Mouse (Mus musculus) ovary, postnatal 14 days (tissue): ENCODE results near the gene Tenm2.

Experiments used
- DNase-seq: peaks from one replicate; pipeline ENCODE4 v3.0.0; 2022; ENCODE audit warnings: low spot score

Gene Tenm2

GRCm38 (mm10) chr11:36264776-36265466, 970.8 kb downstream of the Tenm2 start:
- DNase-seq = peak; percentile 15

GRCm38 (mm10) chr11:36263840-36264239, 971.9 kb downstream of the Tenm2 start:
- no peak for DNase-seq

DNA sequence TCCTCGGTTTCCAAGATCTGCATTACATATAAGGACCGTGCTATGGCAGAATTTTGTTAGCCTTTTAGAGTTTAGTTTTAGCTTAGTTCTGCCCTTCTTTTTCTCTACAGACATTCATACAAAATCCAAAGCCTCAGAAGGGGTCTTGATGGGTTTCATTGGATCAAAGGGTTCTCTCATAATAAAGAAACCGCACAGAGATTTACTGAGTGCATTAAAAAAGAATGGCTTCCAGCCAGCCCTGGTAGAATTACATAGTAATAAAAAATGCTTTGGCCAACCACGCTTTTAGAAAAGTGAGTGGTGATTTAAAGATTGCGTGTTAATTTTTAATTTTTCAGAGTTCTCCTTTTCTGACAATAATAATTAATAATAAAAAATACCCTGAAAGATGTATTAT, 978.6 kb downstream of the Tenm2 start:
- DNase-seq = no peak

GRCm38 (mm10) chr11:36256747-36257146, 979.0 kb downstream of the Tenm2 start:
- DNase-seq = no peak

GRCm38 (mm10) chr11:36254019-36254418, 981.7 kb downstream of the Tenm2 start:
- DNase-seq = no peak

GRCm38 (mm10) chr11:36250111-36250510, 985.7 kb downstream of the Tenm2 start:
- DNase-seq = no peak

GRCm38 (mm10) chr11:36246152-36246551, 989.6 kb downstream of the Tenm2 start:
- no peak for DNase-seq

DNA sequence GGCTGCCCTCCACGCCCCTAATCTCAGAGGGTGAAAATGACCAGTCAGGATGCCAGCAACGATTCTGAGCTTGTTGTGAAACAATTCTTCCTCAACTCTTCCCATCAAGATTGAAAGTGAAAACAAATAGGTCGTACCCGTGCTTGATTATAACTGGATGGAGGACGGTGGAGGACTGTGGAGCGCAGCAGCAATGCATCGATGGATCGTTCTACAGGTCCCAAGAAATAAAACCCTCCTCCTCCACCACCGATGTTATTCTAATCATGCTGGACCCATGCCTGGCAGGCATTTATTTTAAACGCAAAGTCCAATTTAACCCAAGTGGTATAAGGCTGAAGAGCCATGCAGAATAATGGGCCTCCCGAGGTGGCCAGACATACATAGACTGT, 991.3 kb downstream of the Tenm2 start:
- no peak for DNase-seq

- peak; percentile 21 for DNase-seq
Observed at GRCm38 (mm10) chr11:36243747-36244490, 991.8 kb downstream of the Tenm2 start.

- no peak for DNase-seq
Observed at GRCm38 (mm10) chr11:36238890-36239289, 996.9 kb downstream of the Tenm2 start.

- no peak for DNase-seq
Observed at GRCm38 (mm10) chr11:36228654-36229053, 1007.1 kb downstream of the Tenm2 start.

DNA sequence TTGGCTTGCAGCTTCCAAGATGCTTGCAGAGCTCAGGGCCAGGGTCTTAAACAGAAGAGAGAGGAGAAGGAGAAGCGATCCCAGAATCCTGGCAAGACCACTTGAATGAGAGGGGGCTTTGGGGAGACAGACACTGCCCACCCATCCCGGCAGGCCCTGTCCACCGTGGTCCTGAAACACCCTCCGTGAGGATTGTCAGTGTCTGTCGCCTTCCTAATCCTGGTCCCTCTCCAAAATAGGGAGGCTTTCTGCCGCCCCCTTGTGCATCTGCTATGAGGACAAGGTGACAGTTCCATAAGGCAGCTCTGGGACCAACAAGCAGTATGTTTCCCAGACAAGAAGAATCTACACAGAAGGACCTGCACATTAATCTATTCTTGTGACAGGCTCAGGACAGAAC, 1007.6 kb downstream of the Tenm2 start:
- DNase-seq = no peak

GRCm38 (mm10) chr11:36226061-36226460, 1009.7 kb downstream of the Tenm2 start:
- no peak for DNase-seq

DNA sequence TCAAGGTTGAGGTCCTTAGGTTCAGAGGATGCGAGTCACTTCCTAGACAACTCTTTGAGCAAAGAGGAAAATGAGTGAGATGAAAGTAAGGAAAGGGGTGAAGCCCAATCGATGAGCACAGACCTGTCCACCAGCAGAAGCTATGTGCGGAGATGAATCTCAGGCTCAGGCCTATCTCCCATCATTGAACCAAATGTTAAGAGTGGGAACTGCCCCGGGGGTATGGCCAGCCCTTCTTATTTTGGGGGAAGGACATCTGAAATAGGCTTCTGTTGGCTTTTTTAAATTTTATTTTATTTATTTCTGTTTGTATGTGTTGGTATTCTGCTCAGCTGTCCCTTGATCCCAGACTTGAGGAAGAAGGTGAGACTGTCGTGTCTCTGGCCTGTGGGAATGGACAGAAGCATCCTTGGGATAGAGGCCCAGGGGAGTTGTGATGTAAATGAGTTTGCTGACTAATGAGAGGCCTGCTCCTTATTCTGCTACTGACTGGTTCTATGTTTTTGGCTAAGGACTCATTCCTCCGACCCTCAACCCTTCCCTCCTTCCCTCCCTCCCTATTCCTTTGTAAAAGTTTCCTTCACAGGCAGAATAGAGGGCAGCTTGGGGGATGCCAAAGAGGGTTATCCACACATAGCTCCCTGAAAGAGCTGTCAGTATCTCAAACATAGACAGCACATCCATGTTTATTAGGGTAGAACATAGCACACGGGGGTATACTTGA, 1011.9 kb downstream of the Tenm2 start:
- no peak for DNase-seq

DNA sequence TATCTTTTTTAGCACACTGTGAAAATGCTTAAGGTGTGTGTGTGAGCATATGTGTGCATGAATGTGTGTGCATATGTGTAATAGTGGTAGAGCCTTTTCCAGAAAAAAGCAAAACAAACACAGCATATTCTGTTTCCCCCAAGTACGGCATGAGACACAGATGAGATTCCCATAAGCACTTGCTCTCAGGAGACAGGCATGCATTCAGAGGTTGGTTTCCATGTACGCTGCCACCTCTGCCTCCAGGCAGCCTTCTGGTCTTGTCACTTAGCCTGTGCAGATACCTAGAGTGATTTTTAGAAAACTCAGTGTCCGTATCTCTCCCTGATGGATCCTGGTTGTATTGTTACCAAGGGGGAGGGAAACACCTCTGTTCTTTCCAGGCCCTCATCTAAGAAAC, 1013.7 kb downstream of the Tenm2 start:
- no peak for DNase-seq

DNA sequence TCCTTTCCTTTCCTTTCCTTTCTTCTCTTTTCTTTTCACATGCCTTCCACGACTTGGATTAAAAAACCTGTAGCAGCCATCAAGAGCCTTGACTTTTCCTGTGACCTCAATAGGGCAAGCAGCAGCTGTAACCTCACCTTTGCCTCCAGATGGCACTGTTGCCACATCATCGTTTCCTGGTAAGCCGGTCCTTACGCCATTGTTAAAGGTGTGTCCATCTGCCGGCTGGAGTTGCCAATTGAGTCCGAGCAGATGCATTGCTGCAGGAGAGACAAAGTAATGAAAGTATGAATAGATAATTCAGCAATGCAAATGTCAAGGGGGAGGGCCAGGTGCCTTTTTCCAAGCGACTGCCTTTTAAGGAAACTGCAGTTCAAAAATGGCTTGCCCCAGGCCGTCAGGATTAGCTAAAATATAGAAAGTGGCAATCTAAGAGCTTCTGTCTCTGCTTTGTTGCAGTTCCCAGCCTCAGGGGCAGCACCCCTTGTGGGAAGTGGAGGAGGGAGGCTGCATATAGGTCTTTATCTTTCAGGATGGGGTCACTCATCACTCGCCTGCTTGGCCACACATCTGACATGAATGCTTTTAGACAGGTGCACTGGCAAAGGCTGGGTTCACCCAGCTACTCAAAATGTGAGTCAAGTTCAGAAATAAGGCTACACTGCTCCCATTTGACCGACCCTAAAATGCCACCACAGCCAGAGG, 1014.3 kb downstream of the Tenm2 start:
- peak; percentile 71 for DNase-seq

- peak; percentile 5 for DNase-seq
Observed at GRCm38 (mm10) chr11:36220651-36221050, 1015.1 kb downstream of the Tenm2 start.

GRCm38 (mm10) chr11:36219586-36219985, 1016.2 kb downstream of the Tenm2 start:
- DNase-seq = no peak

- no peak for DNase-seq
Observed at GRCm38 (mm10) chr11:36214589-36214988, 1021.2 kb downstream of the Tenm2 start.

DNA sequence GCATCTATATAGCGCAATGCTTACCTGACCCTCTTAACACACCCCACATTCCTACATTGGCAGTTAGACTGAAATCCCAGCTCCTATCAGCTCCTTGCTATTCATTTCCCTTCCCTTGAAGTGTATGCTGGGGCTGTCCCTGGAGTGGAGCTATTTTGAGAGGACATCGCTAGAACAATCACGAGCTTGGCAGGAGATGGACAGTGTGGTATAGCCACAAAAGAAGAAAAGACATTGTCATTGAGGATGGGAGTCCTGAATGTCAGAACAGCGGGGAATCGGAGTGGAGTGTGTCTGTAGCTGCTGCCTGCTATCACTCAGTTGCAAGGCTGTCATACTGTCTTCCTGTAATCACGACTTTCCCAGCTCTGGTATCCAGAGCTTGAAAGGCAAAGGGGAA, 1031.4 kb downstream of the Tenm2 start:
- DNase-seq = no peak

DNA sequence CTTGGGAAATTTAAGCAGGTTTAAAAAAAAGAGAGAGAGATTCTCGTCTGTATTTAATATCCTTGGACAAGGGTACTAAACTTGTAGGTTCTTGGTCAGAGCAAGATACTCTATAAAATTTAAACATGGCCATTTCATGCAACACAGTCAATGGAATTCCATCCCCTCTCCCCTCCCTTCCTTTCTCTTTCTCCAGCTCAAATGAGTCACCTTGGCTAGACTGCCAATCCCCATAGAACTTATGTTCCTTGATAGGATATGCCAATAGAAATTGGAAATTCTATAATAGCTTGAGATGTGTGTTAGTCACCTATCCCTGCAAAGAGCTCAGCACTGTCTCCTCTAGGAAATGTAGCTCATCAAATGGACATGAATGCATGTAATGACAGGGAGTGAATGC, 1031.9 kb downstream of the Tenm2 start:
- DNase-seq = no peak

DNA sequence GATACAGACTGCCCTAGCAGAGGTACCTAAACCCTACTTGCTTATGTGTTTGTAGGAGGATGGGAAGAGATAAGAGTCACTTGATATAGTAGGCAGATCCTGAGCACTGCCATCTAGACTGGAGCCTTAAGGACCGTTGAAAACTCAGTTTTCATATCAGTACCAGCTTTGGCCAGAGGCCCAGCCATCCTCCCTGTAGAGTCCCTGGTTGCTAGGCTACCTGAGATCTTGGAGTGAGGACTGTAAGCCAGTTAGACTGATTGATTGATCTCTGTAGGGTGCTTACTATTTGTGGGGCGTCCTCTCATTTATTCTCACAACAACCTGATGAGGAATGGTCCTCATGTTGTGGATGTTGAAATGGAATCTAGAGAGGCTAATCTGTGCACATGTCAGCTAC, 1041.4 kb downstream of the Tenm2 start:
- DNase-seq = no peak
